Mouse (Mus musculus) testis, adult 2 months (tissue): ENCODE measurements around the gene Pdlim7.

ENCODE experiments used
- CTCF ChIP-seq: fragments of 200-500 bp; IDR thresholded peaks from 2 replicates; pipeline ENCODE4 v1.5.1; 2012; ENCODE audit warnings: low read depth, mild to moderate bottlenecking, inconsistent platforms, low read length, moderate library complexity; ENCODE audit not compliant: control insufficient read depth, insufficient read depth, insufficient replicate concordance
- POLR2A ChIP-seq: fragments of 200-500 bp; IDR thresholded peaks from 2 replicates; pipeline ENCODE4 v1.6.1; 2012; ENCODE audit warnings: low read depth, mild to moderate bottlenecking, inconsistent platforms, low read length, moderate library complexity; ENCODE audit not compliant: control insufficient read depth

GRCm38 (mm10) chr13:55495702-55496101, 17.8 kb downstream of the Pdlim7 start:
- no peak for TF ChIP-seq CTCF
- no peak for TF ChIP-seq POLR2A
